Mouse (Mus musculus) cerebellum, adult 9-10 months (tissue): Measurements from ENCODE around the gene Pgap2.
A peak's percentile ranks its signal among the peaks of the same experiment; 100 is the strongest.

Source experiments
- DNase-seq: peaks from one replicate; pipeline ENCODE4 v3.0.0; 2022

Gene Pgap2

GRCm38 (mm10) chr7:102267601-102268394 lies 57.8 kb downstream of the Pgap2 start, which contains the start of gene Stim1:
TSS of gene Stim1 (plus strand) at chr7:102267806.
- peak; percentile 68 for DNase-seq

- DNase-seq, result no peak
Measured at GRCm38 (mm10) chr7:102268395-102268748, 58.4 kb downstream of the Pgap2 start.

- no peak for DNase-seq
Measured at GRCm38 (mm10) chr7:102272422-102272948, 62.5 kb downstream of the Pgap2 start.

- DNase-seq, result no peak
Measured at GRCm38 (mm10) chr7:102281403-102281802, 71.4 kb downstream of the Pgap2 start.

GRCm38 (mm10) chr7:102282261-102282660 lies 72.3 kb downstream of the Pgap2 start:
- no peak for DNase-seq
